Comparison of ENCODE assay signal across 16 mouse cellular contexts in the genomic region with DNA sequence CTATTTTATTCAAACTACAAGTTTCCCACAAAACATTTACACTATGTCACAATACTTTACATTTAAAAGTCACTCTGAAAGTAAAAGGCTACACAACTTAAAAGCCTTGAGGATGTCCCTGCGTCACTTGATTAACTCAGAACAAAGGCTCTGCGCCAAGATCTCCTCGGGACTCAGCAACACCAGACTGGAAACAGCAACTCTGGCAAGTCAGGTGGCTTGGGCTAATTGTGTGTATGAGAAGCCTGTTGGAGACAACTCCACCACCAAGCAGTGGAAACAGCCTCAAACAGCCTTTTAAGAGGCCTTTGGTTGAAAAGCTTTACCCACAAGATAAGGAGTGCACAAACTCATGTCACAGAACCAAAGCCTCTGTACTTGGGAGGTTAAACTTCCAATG. TPM values are rescaled to one million over a fixed set of nuclear protein-coding genes. Genes with fewer than 3 reads are reported as not detected.
DNase-seq lines count a peak whose midpoint lies in the region; ATAC-seq and TF ChIP-seq lines count a peak whose summit lies in the region.
"Had no signal": no experiment of that assay in that cellular context is flagged by ENCODE, and none has a peak within 500 bp of the region (broad histone marks: within the 10 kb centered on the region; RNA-seq: fewer than 3 reads in every experiment).

No protein-coding gene starts in this region.

- H3K27me3 ChIP-seq in hindbrain, postnatal 0 days (ENCODE audit: insufficient read depth, low read length) = no peaks in the 10 kb centered on the region
- no peaks in the 10 kb centered on the region for H3K27me3 ChIP-seq in hindbrain, embryonic 12.5 days
- H3K27me3 ChIP-seq in ES-Bruce4 (ENCODE audit: control insufficient read depth, insufficient read depth, low read length, poor library complexity, severe bottlenecking) = no peaks in the 10 kb centered on the region
- H3K27me3 ChIP-seq: embryonic facial prominence, embryonic 13.5 days; forebrain, embryonic 12.5 days; Patski; stomach, embryonic 15.5 days had no signal

- H3K4me2 ChIP-seq in hindbrain, postnatal 0 days (ENCODE audit: low read depth, low read length) = no peak overlapping the region
- H3K4me2 ChIP-seq in hindbrain, embryonic 12.5 days (replicated peaks) = no peak overlapping the region
- H3K4me2 ChIP-seq: embryonic facial prominence, embryonic 13.5 days; forebrain, embryonic 12.5 days; stomach, embryonic 15.5 days had no signal

- peaks cover 67% of the 10 kb centered on the region for H3K36me3 ChIP-seq in hindbrain, postnatal 0 days (ENCODE audit: insufficient read depth, low read length)
- peaks cover 93% of the 10 kb centered on the region for H3K36me3 ChIP-seq in hindbrain, embryonic 12.5 days
- H3K36me3 ChIP-seq in ES-Bruce4 (ENCODE audit: control insufficient read depth, insufficient read depth, low read length, poor library complexity, severe bottlenecking) = peaks cover 64% of the 10 kb centered on the region

- TF ChIP-seq EP300 in ES-Bruce4 (IDR thresholded peaks at IDR 0.05; ENCODE audit: insufficient read depth, low read depth, low read length) = 0 out of 2 replicates have a peak, but pooled peaks have one; percentile 30

- no peaks in the 10 kb centered on the region for H3K4me1 ChIP-seq in hindbrain, postnatal 0 days (ENCODE audit: insufficient read depth, low read length)
- H3K4me1 ChIP-seq in hindbrain, embryonic 12.5 days = no peaks in the 10 kb centered on the region
- H3K4me1 ChIP-seq in ES-Bruce4 (ENCODE audit: control insufficient read depth, insufficient read depth, low read length) = peaks cover 6% of the 10 kb centered on the region
- H3K4me1 ChIP-seq: embryonic facial prominence, embryonic 13.5 days; forebrain, embryonic 12.5 days; stomach, embryonic 15.5 days had no signal

- no peak overlapping the region for H3K9ac ChIP-seq in hindbrain, postnatal 0 days (replicated peaks; ENCODE audit: low read length)
- H3K9ac ChIP-seq in hindbrain, embryonic 12.5 days = no peak overlapping the region
- no peak overlapping the region for H3K9ac ChIP-seq in ES-Bruce4 (ENCODE audit: low read depth, poor library complexity, severe bottlenecking)
- H3K9ac ChIP-seq: embryonic facial prominence, embryonic 13.5 days; forebrain, embryonic 12.5 days; liver, embryonic 14.5 days; stomach, embryonic 15.5 days had no signal

- H3K27ac ChIP-seq in hindbrain, postnatal 0 days = no peak overlapping the region
- no peak overlapping the region for H3K27ac ChIP-seq in hindbrain, embryonic 12.5 days
- H3K27ac ChIP-seq in ES-Bruce4 (ENCODE audit: insufficient read depth, low read length) = peak overlapping the region; percentile 15; the same call in 1 of the 2 replicates
- H3K27ac ChIP-seq: embryonic facial prominence, embryonic 13.5 days; forebrain, embryonic 12.5 days; liver, embryonic 14.5 days; stomach, embryonic 15.5 days had no signal

- 30% methylated on average over 3 of the region's 3 CpGs for WGBS in hindbrain, postnatal 0 days
- 72% methylated on average over 3 of the region's 3 CpGs for WGBS in hindbrain, embryonic 12.5 days

- no peak overlapping the region for H3K4me3 ChIP-seq in hindbrain, postnatal 0 days (ENCODE audit: low read length)
- no peak overlapping the region for H3K4me3 ChIP-seq in hindbrain, embryonic 12.5 days
- no peak overlapping the region for H3K4me3 ChIP-seq in ES-Bruce4 (ENCODE audit: low read depth, low read length)
- H3K4me3 ChIP-seq: embryonic facial prominence, embryonic 13.5 days; forebrain, embryonic 12.5 days; stomach, embryonic 15.5 days had no signal

- TF ChIP-seq POLR2A in ES-Bruce4 (IDR thresholded peaks at IDR 0.05; ENCODE audit: insufficient read depth, low read length) = no peak

- no peak for TF ChIP-seq CTCF in hindbrain, postnatal 0 days (IDR thresholded peaks at IDR 0.05; ENCODE audit: low read depth)
- no peak for TF ChIP-seq CTCF in ES-Bruce4 (IDR thresholded peaks at IDR 0.05; ENCODE audit: low read depth, low read length)

- intact Hi-C loops in heart, postnatal 36 days (cut with DNase I) = no loop called here
- intact Hi-C loops in left cerebral cortex, postnatal 36 days (cut with DNase I) = no loop called here

- no peaks in the 10 kb centered on the region for H3K9me3 ChIP-seq in hindbrain, postnatal 0 days (ENCODE audit: low read length)
- H3K9me3 ChIP-seq in hindbrain, embryonic 12.5 days (replicated peaks) = no peaks in the 10 kb centered on the region
- H3K9me3 ChIP-seq in ES-Bruce4 (replicated peaks; ENCODE audit: control insufficient read depth, insufficient read depth, low read length, poor library complexity, severe bottlenecking) = no peaks in the 10 kb centered on the region
- H3K9me3 ChIP-seq: embryonic facial prominence, embryonic 13.5 days; forebrain, embryonic 12.5 days; stomach, embryonic 15.5 days had no signal

- DNase-seq in hindbrain, postnatal 0 days (ENCODE audit: low spot score) = peak; percentile 39
- peak; percentile 75 for DNase-seq in adrenal gland, adult 8-10 months
- peak; percentile 24 to 44 for DNase-seq in heart, postnatal 36 days
- DNase-seq in left cerebral cortex, postnatal 36 days (ENCODE audit: low spot score in 2 of 2) = no peak
- DNase-seq: gastrocnemius, postnatal 10 days; left cerebral cortex, postnatal 4 days; retina, postnatal 1 day had no signal

- ATAC-seq in hindbrain, postnatal 0 days = no peak
- ATAC-seq in hindbrain, embryonic 12.5 days (ENCODE audit: low FRiP score) = no peak
- no peak for ATAC-seq in monocyte, adult 5-6 weeks (replicated peaks; ENCODE audit: insufficient number of reproducible peaks, low FRiP score, low TSS enrichment, poor library complexity, severe bottlenecking)
- ATAC-seq: inflammation-experienced regulatory T-cells, adult 6 months; Patski had no signal

RNA-seq across cellular contexts. Expression of gene Brd1, which starts 31.5 kb away (rescaled TPM):
- 43.5 and 45.2 TPM in 2 replicates for total RNA-seq in hindbrain, postnatal 0 days (2014; rRNA removed)
- polyA plus RNA-seq in hindbrain, postnatal 0 days (2015; fragmentation: Nextera tagmentation; extraction: Ambion mirVana) = 12.4 and 13.1 TPM in 2 replicates
- polyA plus RNA-seq in hindbrain, embryonic 12.5 days (2016; fragmentation: Nextera tagmentation; extraction: Ambion mirVana) = 26.9 and 28.2 TPM in 2 replicates
- 85.9 and 86.2 TPM in 2 replicates for polyA plus RNA-seq in ES-Bruce4 (2011; ENCODE audit: insufficient read depth, insufficient read length, low read depth, missing spikeins)
- total RNA-seq in adrenal gland, adult 8-10 months (2022) = 10 to 100 TPM; 45.7 to 74.5 (median 60.5) TPM
- 10 to 100 TPM; 30.1 to 35.3 TPM for total RNA-seq in heart, postnatal 36 days (2021)
- total RNA-seq in left cerebral cortex, postnatal 36 days (2021) = 10 to 100 TPM; 50.7 to 55.8 TPM
- total RNA-seq in monocyte, adult 5-6 weeks (2017) = 81.7 to 95.3 TPM (median 82.8 TPM) in 3 replicates

RNA-seq across cellular contexts. Expression of gene Zbed4, which starts 49.0 kb away (rescaled TPM):
- total RNA-seq in hindbrain, postnatal 0 days (2014; rRNA removed) = 18.6 and 18.8 TPM in 2 replicates
- polyA plus RNA-seq in hindbrain, postnatal 0 days (2015; fragmentation: Nextera tagmentation; extraction: Ambion mirVana) = 4.8 and 5.4 TPM in 2 replicates
- polyA plus RNA-seq in hindbrain, embryonic 12.5 days (2016; fragmentation: Nextera tagmentation; extraction: Ambion mirVana) = 37.1 and 37.3 TPM in 2 replicates
- polyA plus RNA-seq in ES-Bruce4 (2011; ENCODE audit: insufficient read depth, insufficient read length, low read depth, missing spikeins) = 36.9 and 44.5 TPM in 2 replicates
- total RNA-seq in adrenal gland, adult 8-10 months (2022) = 1 to 10 TPM; 8.5 to 9.8 (median 9.3) TPM
- 1 to 10 TPM; 7.9 to 8.1 TPM for total RNA-seq in heart, postnatal 36 days (2021)
- 10 to 100 TPM in 1 of 2 experiments, 1 to 10 TPM in 1; 9.8 to 11.4 TPM for total RNA-seq in left cerebral cortex, postnatal 36 days (2021)
- 16.3 to 28.2 TPM (median 20.2 TPM) in 3 replicates for total RNA-seq in monocyte, adult 5-6 weeks (2017)

Comparison
In these comparisons a context has a peak if more than half of its experiments do, and no peak if none do; other contexts are left out.
1. DNase-seq: peak in hindbrain, postnatal 0 days (single experiment), adrenal gland, adult 8-10 months (single experiment) and heart, postnatal 36 days (2 of 2); none in left cerebral cortex, postnatal 36 days (0 of 2).